ENCODE assay signal across 9 mouse cellular contexts in the genomic region with DNA sequence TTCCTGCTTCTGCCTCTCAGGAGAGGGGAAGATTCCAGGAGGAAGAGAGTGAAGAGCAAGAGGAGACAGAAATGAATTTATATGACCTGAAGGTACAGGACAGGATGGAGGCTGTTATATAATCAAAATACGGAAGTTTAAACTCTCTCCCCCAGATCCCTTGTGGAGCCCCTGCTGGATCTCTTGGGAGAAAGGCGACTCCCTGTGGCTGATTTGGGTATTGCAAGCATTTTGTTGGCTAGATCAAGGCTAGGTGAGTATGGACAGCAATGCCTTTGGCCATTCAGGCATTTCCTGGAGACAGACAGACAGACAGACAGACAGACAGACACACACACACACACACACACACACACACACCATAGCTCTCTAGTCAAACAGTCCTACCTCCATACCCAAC. TPM values are rescaled to one million over a fixed set of nuclear protein-coding genes. Genes with fewer than 3 reads are reported as not detected.
A peak's percentile ranks its signal among the peaks of the same experiment; 100 is the strongest.
DNase-seq lines count a peak whose midpoint lies in the region; ATAC-seq and TF ChIP-seq lines count a peak whose summit lies in the region.
"Had no signal": no experiment of that assay in that cellular context is flagged by ENCODE, and none has a peak within 500 bp of the region (broad histone marks: within the 10 kb centered on the region; RNA-seq: fewer than 3 reads in every experiment).

No protein-coding gene starts in this region.

- WGBS in kidney, postnatal 0 days: 0% methylated on average over 2 of the region's 2 CpGs
- 0% methylated on average over 2 of the region's 2 CpGs for WGBS in liver, adult 2 months

- no peaks in the 10 kb centered on the region for H3K9me3 ChIP-seq in kidney, postnatal 0 days (replicated peaks; ENCODE audit: low read length)
- H3K9me3 ChIP-seq: limb, embryonic 15.5 days had no signal

- peaks cover 14% of the 10 kb centered on the region for H3K4me1 ChIP-seq in kidney, postnatal 0 days (replicated peaks; ENCODE audit: insufficient read depth, low read length)
- H3K4me1 ChIP-seq in liver, adult 2 months (ENCODE audit: control insufficient read depth, insufficient read depth, low read length): peaks cover 11% of the 10 kb centered on the region

- 0 out of 2 replicates have a peak, but pooled peaks cover 6% of the 10 kb centered on the region for H3K79me2 ChIP-seq in liver, adult 2 months (ENCODE audit: control insufficient read depth, insufficient read depth, low read length)

- TF ChIP-seq CTCF in kidney, postnatal 0 days (IDR thresholded peaks at IDR 0.05; ENCODE audit: low read depth): peak; percentile 96
- TF ChIP-seq CTCF in liver, adult 2 months (IDR thresholded peaks at IDR 0.05; ENCODE audit: low read depth, low read length): peak; percentile 69

- H3K4me2 ChIP-seq in kidney, postnatal 0 days (ENCODE audit: low read length): no peak overlapping the region
- H3K4me2 ChIP-seq: limb, embryonic 15.5 days had no signal

- H3K27me3 ChIP-seq in kidney, postnatal 0 days (ENCODE audit: insufficient read depth, low read length): no peaks in the 10 kb centered on the region
- no peaks in the 10 kb centered on the region for H3K27me3 ChIP-seq in liver, adult 2 months (ENCODE audit: control insufficient read depth, insufficient read depth, low read length)
- H3K27me3 ChIP-seq: limb, embryonic 15.5 days had no signal

- DNase-seq in ovary, postnatal 10 days (ENCODE audit: low spot score): peak; percentile 81
- no peak for DNase-seq in ovary, adult 18-20 months (ENCODE audit: low spot score)
- DNase-seq in brain, adult 2 months (ENCODE audit: low read depth, low spot score): peak; percentile 72
- DNase-seq in frontal cortex, postnatal 36 days (ENCODE audit: low spot score in 2 of 2): peak; percentile 74
- DNase-seq in kidney, postnatal 0 days (ENCODE audit: low spot score): peak; percentile 90
- peak; percentile 71 for DNase-seq in liver, adult 2 months (ENCODE audit: extremely low read depth, low read depth, low spot score)
- DNase-seq in right cerebral cortex, adult 18-20 months: peak; percentile 45
- DNase-seq in urinary bladder, postnatal 36 days (ENCODE audit: low spot score in 2 of 2): peak; percentile 82 to 85

- no peak for ATAC-seq in kidney, postnatal 0 days (replicated peaks; ENCODE audit: low FRiP score, low read depth)

- no peak overlapping the region for H3K4me3 ChIP-seq in kidney, postnatal 0 days (replicated peaks; ENCODE audit: low read depth, low read length)
- no peak overlapping the region for H3K4me3 ChIP-seq in liver, adult 2 months (ENCODE audit: insufficient read depth, low read depth, low read length)
- H3K4me3 ChIP-seq: limb, embryonic 15.5 days had no signal

- H3K36me3 ChIP-seq in kidney, postnatal 0 days (ENCODE audit: insufficient read depth, low read length): no peaks in the 10 kb centered on the region
- no peaks in the 10 kb centered on the region for H3K36me3 ChIP-seq in liver, adult 2 months (ENCODE audit: control insufficient read depth, insufficient read depth, low read length)

- no peak for TF ChIP-seq POLR2A in liver, adult 2 months (IDR thresholded peaks at IDR 0.05; ENCODE audit: extremely low read depth, insufficient read depth, low read length)

- H3K9ac ChIP-seq in kidney, postnatal 0 days (ENCODE audit: low read depth, low read length): no peak overlapping the region
- no peak overlapping the region for H3K9ac ChIP-seq in liver, adult 2 months (ENCODE audit: low read depth, low read length)
- H3K9ac ChIP-seq: limb, embryonic 15.5 days had no signal

- H3K27ac ChIP-seq in kidney, postnatal 0 days: no peak overlapping the region
- H3K27ac ChIP-seq in liver, adult 2 months (replicated peaks; ENCODE audit: insufficient read depth, low read depth, low read length): no peak overlapping the region
- H3K27ac ChIP-seq: limb, embryonic 15.5 days had no signal

RNA-seq across cellular contexts. Expression of gene Tns1, which starts 46.9 kb away (rescaled TPM):
- polyA plus RNA-seq in kidney, postnatal 0 days (2015; fragmentation: Nextera tagmentation; extraction: Ambion mirVana): 65.4 and 71.8 TPM in 2 replicates
- 17.9 and 25.2 TPM in 2 replicates for total RNA-seq in liver, adult 2 months (2014; rRNA removed)
- 42.1 and 47.9 TPM in 2 replicates for polyA plus RNA-seq in liver, adult 2 months (2012; rRNA removed)

RNA-seq across cellular contexts. Expression of gene Rufy4, which starts 48.0 kb away (rescaled TPM):
- polyA plus RNA-seq in kidney, postnatal 0 days (2015; fragmentation: Nextera tagmentation; extraction: Ambion mirVana): 0.07 and 0.18 TPM in 2 replicates
- total RNA-seq in liver, adult 2 months (2014; rRNA removed): 0.20 and 0.37 TPM in 2 replicates
- polyA plus RNA-seq in liver, adult 2 months (2012; rRNA removed): 0.09 and 0.32 TPM in 2 replicates
